Mouse (Mus musculus): ENCODE data around the gene Arl2. TPM values are rescaled to one million over a fixed set of nuclear protein-coding genes. Genes with fewer than 3 reads are reported as not detected.

The Arl2 gene
- polyA plus RNA-seq, 1 experiment from 2014 or later = 112 TPM

GRCm38 (mm10) chr19:6121761-6122160, 19.6 kb downstream of the Arl2 start:
- WGBS = 37% methylated on average over 19 of the region's 19 CpGs
- Histone ChIP-seq H3K9me3 (no peaks in the 10 kb centered on the region), H3K27me3 (replicated peaks; ENCODE audit: low read depth, poor library complexity, severe bottlenecking) (no peaks in the 10 kb centered on the region), H3K36me3 (replicated peaks) (peaks cover 8% of the 10 kb centered on the region; the same call in 1 of the 2 replicates), H3K4me1 (peaks cover 42% of the 10 kb centered on the region), H3K27ac (replicated peaks) (peak overlapping the region; percentile 72), H3K4me3 (peak overlapping the region; percentile 33; the same call in 1 of the 2 replicates)
- no peak for DNase-seq (ENCODE audit: low spot score)

GRCm38 (mm10) chr19:6118677-6119185, 22.6 kb downstream of the Arl2 start:
- Histone ChIP-seq H3K4me3 (peak overlapping the region; percentile 94), H3K36me3 (replicated peaks) (peaks cover 38% of the 10 kb centered on the region), H3K4me1 (peaks cover 43% of the 10 kb centered on the region), H3K9me3 (no peaks in the 10 kb centered on the region), H3K27me3 (replicated peaks; ENCODE audit: low read depth, poor library complexity, severe bottlenecking) (no peaks in the 10 kb centered on the region), H3K27ac (replicated peaks) (peak overlapping the region; percentile 92)
- DNase-seq (ENCODE audit: low spot score) = peak; percentile 45
- 2% methylated on average over 8 of the region's 8 CpGs for WGBS

- H3K4me1 ChIP-seq = peaks cover 38% of the 10 kb centered on the region
- peak within 1 kb of the TSS; percentile 94 for H3K4me3 ChIP-seq
- peak within 1 kb of the TSS; percentile 92 for H3K27ac ChIP-seq (replicated peaks)
- H3K27me3 ChIP-seq (replicated peaks; ENCODE audit: low read depth, poor library complexity, severe bottlenecking) = no peaks in the 10 kb centered on the region
- DNase-seq (ENCODE audit: low spot score) = peak; percentile 92
- WGBS = under 1% methylated on average over 77 of the region's 77 CpGs
- peaks cover 44% of the 10 kb centered on the region for H3K36me3 ChIP-seq (replicated peaks)
- no peaks in the 10 kb centered on the region for H3K9me3 ChIP-seq
Measured at GRCm38 (mm10) chr19:6117986-6118676, 23.2 kb downstream of the Arl2 start, which contains the start of gene Sac3d1. TSS of gene Sac3d1 (minus strand) at chr19:6118650.

- WGBS = 6% methylated on average over 32 of the region's 32 CpGs
- DNase-seq (ENCODE audit: low spot score) = no peak
- Histone ChIP-seq H3K4me1 (peaks cover 38% of the 10 kb centered on the region), H3K27ac (replicated peaks) (peak overlapping the region; percentile 92), H3K27me3 (replicated peaks; ENCODE audit: low read depth, poor library complexity, severe bottlenecking) (no peaks in the 10 kb centered on the region), H3K4me3 (peak overlapping the region; percentile 94), H3K36me3 (replicated peaks) (peaks cover 51% of the 10 kb centered on the region), H3K9me3 (no peaks in the 10 kb centered on the region)
Measured at GRCm38 (mm10) chr19:6117346-6117985, 23.9 kb downstream of the Arl2 start.

GRCm38 (mm10) chr19:6116113-6116850, 25.1 kb downstream of the Arl2 start:
- H3K27me3 ChIP-seq (replicated peaks; ENCODE audit: low read depth, poor library complexity, severe bottlenecking) = no peaks in the 10 kb centered on the region
- no peak overlapping the region for H3K27ac ChIP-seq (replicated peaks)
- no peaks in the 10 kb centered on the region for H3K9me3 ChIP-seq
- peaks cover 60% of the 10 kb centered on the region for H3K36me3 ChIP-seq (replicated peaks)
- H3K4me1 ChIP-seq = peaks cover 30% of the 10 kb centered on the region
- peak overlapping the region; percentile 94 for H3K4me3 ChIP-seq
- no peak for DNase-seq (ENCODE audit: low spot score)
- WGBS = 89% methylated on average over 15 of the region's 15 CpGs

- no peak for DNase-seq (ENCODE audit: low spot score)
- Histone ChIP-seq H3K27me3 (replicated peaks; ENCODE audit: low read depth, poor library complexity, severe bottlenecking) (no peaks in the 10 kb centered on the region), H3K36me3 (replicated peaks) (peaks cover 64% of the 10 kb centered on the region), H3K9me3 (no peaks in the 10 kb centered on the region), H3K4me1 (peaks cover 13% of the 10 kb centered on the region), H3K4me3 (no peak overlapping the region), H3K27ac (replicated peaks) (no peak overlapping the region)
- WGBS = 75% methylated on average over 6 of the region's 6 CpGs
Measured at GRCm38 (mm10) chr19:6113116-6113515, 28.2 kb downstream of the Arl2 start.

- Histone ChIP-seq H3K36me3 (replicated peaks) (0 out of 2 replicates have a peak, but pooled peaks cover 11% of the 10 kb centered on the region), H3K9me3 (no peaks in the 10 kb centered on the region), H3K27me3 (replicated peaks; ENCODE audit: low read depth, poor library complexity, severe bottlenecking) (no peaks in the 10 kb centered on the region), H3K4me1 (peaks cover 25% of the 10 kb centered on the region), H3K27ac (replicated peaks) (no peak within 1 kb of the TSS), H3K4me3 (0 out of 2 replicates have a peak within 1 kb of the TSS, but pooled peaks have one; percentile 8)
- WGBS = 87% methylated on average over 7 of the region's 7 CpGs
- DNase-seq (ENCODE audit: low spot score) = no peak
Measured at GRCm38 (mm10) chr19:6105586-6105985, 35.8 kb downstream of the Arl2 start, which contains the start of gene Naaladl1. TSS of gene Naaladl1 (plus strand) at chr19:6105782.

GRCm38 (mm10) chr19:6104476-6104875, 36.9 kb downstream of the Arl2 start:
- peaks cover 21% of the 10 kb centered on the region for H3K36me3 ChIP-seq (replicated peaks)
- no peaks in the 10 kb centered on the region for H3K9me3 ChIP-seq
- WGBS = 83% methylated on average over 4 of the region's 4 CpGs
- peaks cover 27% of the 10 kb centered on the region for H3K4me1 ChIP-seq
- no peak overlapping the region for H3K4me3 ChIP-seq
- DNase-seq (ENCODE audit: low spot score) = no peak
- H3K27ac ChIP-seq (replicated peaks) = no peak overlapping the region
- no peaks in the 10 kb centered on the region for H3K27me3 ChIP-seq (replicated peaks; ENCODE audit: low read depth, poor library complexity, severe bottlenecking)

- Histone ChIP-seq H3K4me3 (no peak overlapping the region), H3K9me3 (no peaks in the 10 kb centered on the region), H3K4me1 (peaks cover 27% of the 10 kb centered on the region), H3K36me3 (replicated peaks) (peaks cover 35% of the 10 kb centered on the region), H3K27me3 (replicated peaks; ENCODE audit: low read depth, poor library complexity, severe bottlenecking) (no peaks in the 10 kb centered on the region), H3K27ac (replicated peaks) (peak overlapping the region; percentile 70)
- no peak for DNase-seq (ENCODE audit: low spot score)
- WGBS = 80% methylated on average over 6 of the region's 6 CpGs
Measured at GRCm38 (mm10) chr19:6102169-6102853, 39.0 kb downstream of the Arl2 start.

GRCm38 (mm10) chr19:6101186-6101585, 40.2 kb downstream of the Arl2 start:
- peak; percentile 26 for DNase-seq (ENCODE audit: low spot score)
- H3K9me3 ChIP-seq = no peaks in the 10 kb centered on the region
- peaks cover 21% of the 10 kb centered on the region for H3K4me1 ChIP-seq
- H3K36me3 ChIP-seq (replicated peaks) = peaks cover 45% of the 10 kb centered on the region
- H3K4me3 ChIP-seq = no peak overlapping the region
- 32% methylated on average over 6 of the region's 6 CpGs for WGBS
- H3K27me3 ChIP-seq (replicated peaks; ENCODE audit: low read depth, poor library complexity, severe bottlenecking) = no peaks in the 10 kb centered on the region
- no peak overlapping the region; the same call in 1 of the 2 replicates for H3K27ac ChIP-seq (replicated peaks)

GRCm38 (mm10) chr19:6097847-6098246, 43.5 kb downstream of the Arl2 start:
- H3K4me3 ChIP-seq = no peak overlapping the region
- no peaks in the 10 kb centered on the region for H3K9me3 ChIP-seq
- DNase-seq (ENCODE audit: low spot score) = no peak
- H3K36me3 ChIP-seq (replicated peaks) = peaks cover 73% of the 10 kb centered on the region
- no peaks in the 10 kb centered on the region for H3K27me3 ChIP-seq (replicated peaks; ENCODE audit: low read depth, poor library complexity, severe bottlenecking)
- H3K4me1 ChIP-seq = peaks cover 15% of the 10 kb centered on the region
- no peak overlapping the region for H3K27ac ChIP-seq (replicated peaks)
- WGBS = 92% methylated on average over 3 of the region's 3 CpGs

- Histone ChIP-seq H3K27ac (replicated peaks) (no peak within 1 kb of the TSS), H3K36me3 (replicated peaks) (peaks cover 97% of the 10 kb centered on the region), H3K4me3 (no peak within 1 kb of the TSS), H3K9me3 (no peaks in the 10 kb centered on the region), H3K27me3 (replicated peaks; ENCODE audit: low read depth, poor library complexity, severe bottlenecking) (no peaks in the 10 kb centered on the region), H3K4me1 (no peaks in the 10 kb centered on the region)
- 95% methylated on average over 7 of the region's 7 CpGs for WGBS
- no peak for DNase-seq (ENCODE audit: low spot score)
Measured at GRCm38 (mm10) chr19:6094119-6094518, 47.2 kb downstream of the Arl2 start, which contains the start of gene AC131692.1. TSS of gene AC131692.1 (plus strand) at chr19:6094419.
